Mouse (Mus musculus): Measurements from ENCODE around the gene Gm20388.

GRCm38 (mm10) chr8:122577116-122577515, 2666.5 kb downstream of the Gm20388 start:
- TF ChIP-seq CTCF (IDR thresholded peaks at IDR 0.05; ENCODE audit: low read depth): no peak
- TF ChIP-seq EP300 (IDR thresholded peaks at IDR 0.05; ENCODE audit: low read depth): no peak

Data from liver, embryonic 14.5 days (tissue).